Mouse (Mus musculus) heart, postnatal 0 days (tissue): ENCODE results near the gene Luc7l3.

ENCODE experiments used
- CTCF ChIP-seq: IDR thresholded peaks from 2 replicates; pipeline ENCODE4 v1.5.1; 2016; ENCODE audit warnings: antibody characterized with exemption, control low read depth, low read depth
- EP300 ChIP-seq: IDR thresholded peaks from 2 replicates; pipeline ENCODE4 v1.6.1; 2016; ENCODE audit warnings: antibody characterized with exemption, low read depth

DNA sequence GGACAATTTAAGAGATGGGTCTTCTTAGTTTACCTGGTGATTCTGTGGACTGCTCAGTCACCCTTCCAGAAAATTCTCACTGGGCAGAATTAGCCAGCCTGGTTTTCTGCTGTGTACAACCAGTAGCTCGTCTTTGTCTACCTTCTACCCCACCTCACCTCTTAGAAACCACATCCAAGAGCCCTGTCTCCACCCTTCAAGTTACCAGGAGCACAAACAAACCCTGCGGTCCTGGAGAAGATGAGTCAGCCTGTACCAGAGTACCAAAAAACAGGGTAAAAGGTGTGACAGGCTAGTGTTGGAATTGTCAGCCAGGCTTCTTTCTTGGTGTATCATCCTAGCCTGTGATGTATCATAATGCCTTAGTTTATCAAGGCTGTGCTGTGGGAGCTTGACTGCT is 46.1 kb downstream of the Luc7l3 start:
- TF ChIP-seq EP300 (no peak), CTCF (no peak)
